Mouse (Mus musculus): ENCODE results near the gene Mrgpra2b.

GRCm38 (mm10) chr7:47515050-47515449 lies 13.6 kb downstream of the Mrgpra2b start:
- TF ChIP-seq MYOD1 (IDR thresholded peaks at IDR 0.05; ENCODE audit: control insufficient read depth, insufficient read length, low read depth) (no peak), CTCF (IDR thresholded peaks at IDR 0.05; ENCODE audit: control insufficient read depth, insufficient read depth, insufficient read length) (no peak), MAX (IDR thresholded peaks at IDR 0.05) (no peak), USF1 (IDR thresholded peaks at IDR 0.05; ENCODE audit: low read depth) (no peak), FOSL1 (IDR thresholded peaks at IDR 0.05; ENCODE audit: insufficient read depth, low read length, poor library complexity, severe bottlenecking) (no peak), MYOG (IDR thresholded peaks at IDR 0.05; ENCODE audit: control insufficient read depth, extremely low read depth, insufficient read length) (no peak), CEBPB (IDR thresholded peaks at IDR 0.05; ENCODE audit: low read depth) (no peak)
